Mouse (Mus musculus): ENCODE data around the gene Wdr5b. TPM values are rescaled to one million over a fixed set of nuclear protein-coding genes. Genes with fewer than 3 reads are reported as not detected.
"Not testable (repeated sequence)": the region's sequence is repeated elsewhere in the genome, so short reads cannot be mapped to it uniquely, and the experiment has no call there.

The Wdr5b gene
- polyA plus RNA-seq, 1 experiment from 2014 or later, result 13.0 TPM

- no peak overlapping the region for H3K4me3 ChIP-seq (ENCODE audit: low read depth, low read length)
- no peak overlapping the region for H3K27ac ChIP-seq (ENCODE audit: low read length)
- H3K9ac ChIP-seq (ENCODE audit: low read depth, low read length), result no peak overlapping the region
- H3K36me3 ChIP-seq (ENCODE audit: control insufficient read depth, insufficient read depth, low read length), result peaks cover 14% of the 10 kb centered on the region
- peaks cover 18% of the 10 kb centered on the region for H3K4me1 ChIP-seq (ENCODE audit: control insufficient read depth, insufficient read depth, low read length)
- WGBS, result 91% methylated on average over 4 of the region's 4 CpGs
- no peaks in the 10 kb centered on the region for H3K27me3 ChIP-seq (ENCODE audit: control insufficient read depth, insufficient read depth, low read depth, low read length)
- no peak overlapping the region for H3K4me2 ChIP-seq (ENCODE audit: low read length)
- no peak for ATAC-seq
- H3K9me3 ChIP-seq (replicated peaks; ENCODE audit: control insufficient read depth, low read length, poor library complexity, severe bottlenecking), result no peaks in the 10 kb centered on the region
These were observed 3.0 kb downstream of the Wdr5b start for GRCm38 (mm10) chr16:36043964-36044363.

- Histone ChIP-seq H3K9ac (ENCODE audit: low read depth, low read length) (no peak overlapping the region), H3K36me3 (ENCODE audit: control insufficient read depth, insufficient read depth, low read length) (peaks cover 19% of the 10 kb centered on the region), H3K9me3 (replicated peaks; ENCODE audit: control insufficient read depth, low read length, poor library complexity, severe bottlenecking) (no peaks in the 10 kb centered on the region), H3K27me3 (ENCODE audit: control insufficient read depth, insufficient read depth, low read depth, low read length) (no peaks in the 10 kb centered on the region), H3K4me1 (ENCODE audit: control insufficient read depth, insufficient read depth, low read length) (peaks cover 4% of the 10 kb centered on the region), H3K4me2 (ENCODE audit: low read length) (no peak overlapping the region), H3K27ac (ENCODE audit: low read length) (no peak overlapping the region), H3K4me3 (ENCODE audit: low read depth, low read length) (no peak overlapping the region)
- ATAC-seq, result no peak
- WGBS, result 94% methylated on average over 4 of the region's 4 CpGs
These were observed 6.5 kb downstream of the Wdr5b start for GRCm38 (mm10) chr16:36047538-36047937.

- no peak overlapping the region for H3K9ac ChIP-seq (ENCODE audit: low read depth, low read length)
- H3K4me3 ChIP-seq (ENCODE audit: low read depth, low read length), result no peak overlapping the region
- H3K4me2 ChIP-seq (ENCODE audit: low read length), result no peak overlapping the region
- ATAC-seq, result no peak
- no peak overlapping the region for H3K27ac ChIP-seq (ENCODE audit: low read length)
- no peaks in the 10 kb centered on the region for H3K9me3 ChIP-seq (replicated peaks; ENCODE audit: control insufficient read depth, low read length, poor library complexity, severe bottlenecking)
- no peaks in the 10 kb centered on the region for H3K4me1 ChIP-seq (ENCODE audit: control insufficient read depth, insufficient read depth, low read length)
- WGBS, result 94% methylated on average over 6 of the region's 6 CpGs
- H3K27me3 ChIP-seq (ENCODE audit: control insufficient read depth, insufficient read depth, low read depth, low read length), result no peaks in the 10 kb centered on the region
- peaks cover 13% of the 10 kb centered on the region for H3K36me3 ChIP-seq (ENCODE audit: control insufficient read depth, insufficient read depth, low read length)
These were observed 10.5 kb downstream of the Wdr5b start for GRCm38 (mm10) chr16:36051491-36051890.

- Histone ChIP-seq H3K4me3 (ENCODE audit: low read depth, low read length) (no peak overlapping the region), H3K36me3 (ENCODE audit: control insufficient read depth, insufficient read depth, low read length) (peaks cover 8% of the 10 kb centered on the region; the same call in 1 of the 2 replicates), H3K4me1 (ENCODE audit: control insufficient read depth, insufficient read depth, low read length) (no peaks in the 10 kb centered on the region), H3K27ac (ENCODE audit: low read length) (no peak overlapping the region), H3K9ac (ENCODE audit: low read depth, low read length) (no peak overlapping the region), H3K9me3 (replicated peaks; ENCODE audit: control insufficient read depth, low read length, poor library complexity, severe bottlenecking) (no peaks in the 10 kb centered on the region), H3K4me2 (ENCODE audit: low read length) (no peak overlapping the region), H3K27me3 (ENCODE audit: control insufficient read depth, insufficient read depth, low read depth, low read length) (no peaks in the 10 kb centered on the region)
- no peak for ATAC-seq
- WGBS, result 90% methylated on average over 6 of the region's 6 CpGs
These were observed 12.7 kb downstream of the Wdr5b start for GRCm38 (mm10) chr16:36053524-36054275.

DNA sequence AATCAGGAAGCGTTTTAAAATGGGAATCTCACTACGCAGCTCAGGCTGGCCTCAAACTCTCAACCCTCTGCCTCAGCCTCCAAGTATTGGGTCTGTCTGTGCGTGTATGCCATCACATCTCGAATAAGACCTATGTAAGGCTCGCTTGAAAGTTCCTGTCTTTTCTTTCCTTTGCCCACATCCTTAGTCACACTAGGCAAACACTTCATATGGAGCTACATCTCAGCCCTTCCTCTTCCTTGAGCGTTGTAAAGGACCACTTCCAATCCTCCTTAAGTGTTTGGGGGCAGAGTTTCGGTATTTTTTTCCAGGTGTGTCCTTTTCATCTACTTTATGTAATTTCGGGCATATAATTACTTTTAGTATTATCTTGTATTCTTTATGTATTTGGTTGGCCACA is 13.9 kb downstream of the Wdr5b start:
- no peak for ATAC-seq
- WGBS, result 94% methylated on average over 8 of the region's 8 CpGs
- no peaks in the 10 kb centered on the region for H3K27me3 ChIP-seq (ENCODE audit: control insufficient read depth, insufficient read depth, low read depth, low read length)

GRCm38 (mm10) chr16:36056416-36056815 is 15.4 kb downstream of the Wdr5b start:
- WGBS, result 88% methylated on average over 11 of the region's 11 CpGs

More for the DNA sequence above, 13.9 kb downstream of the Wdr5b start:
- Histone ChIP-seq H3K9ac (ENCODE audit: low read depth, low read length) (no peak overlapping the region), H3K27ac (ENCODE audit: low read length) (no peak overlapping the region), H3K36me3 (ENCODE audit: control insufficient read depth, insufficient read depth, low read length) (peaks cover 6% of the 10 kb centered on the region; the same call in 1 of the 2 replicates), H3K4me3 (ENCODE audit: low read depth, low read length) (no peak overlapping the region), H3K9me3 (replicated peaks; ENCODE audit: control insufficient read depth, low read length, poor library complexity, severe bottlenecking) (no peaks in the 10 kb centered on the region), H3K4me1 (ENCODE audit: control insufficient read depth, insufficient read depth, low read length) (no peaks in the 10 kb centered on the region), H3K4me2 (ENCODE audit: low read length) (no peak overlapping the region)

DNA sequence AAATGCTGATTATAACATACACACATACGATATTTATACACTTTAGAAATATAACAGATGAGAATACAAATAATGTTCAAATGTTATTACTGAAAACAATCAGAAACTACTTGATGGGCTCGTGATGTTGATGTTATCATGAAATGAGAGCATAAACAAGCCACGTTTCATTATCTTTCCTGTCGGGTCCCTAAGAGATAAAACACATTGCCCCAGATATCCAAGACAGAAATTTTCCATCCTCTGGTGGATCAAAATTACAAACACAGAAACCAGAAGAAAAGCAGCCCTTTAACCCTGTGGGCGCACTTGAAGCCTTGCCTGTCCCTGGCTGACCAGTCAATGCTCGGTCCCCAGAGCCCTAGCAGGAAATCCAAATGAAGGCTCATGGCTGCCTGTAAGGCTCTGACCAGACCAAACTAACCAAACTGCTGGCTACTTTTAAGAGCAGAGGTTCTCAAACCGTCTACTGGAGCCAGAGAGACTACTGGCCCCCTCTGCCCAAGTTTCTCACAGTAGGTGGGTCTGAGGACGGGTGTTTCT is 17.0 kb downstream of the Wdr5b start:
- H3K9ac ChIP-seq (ENCODE audit: low read depth, low read length), result no peak overlapping the region
- no peak for ATAC-seq
- no peaks in the 10 kb centered on the region for H3K4me1 ChIP-seq (ENCODE audit: control insufficient read depth, insufficient read depth, low read length)
- H3K27me3 ChIP-seq (ENCODE audit: control insufficient read depth, insufficient read depth, low read depth, low read length), result no peaks in the 10 kb centered on the region
- H3K27ac ChIP-seq (ENCODE audit: low read length), result no peak overlapping the region
- WGBS, result 87% methylated on average over 8 of the region's 8 CpGs
- H3K36me3 ChIP-seq (ENCODE audit: control insufficient read depth, insufficient read depth, low read length), result no peaks in the 10 kb centered on the region
- H3K4me2 ChIP-seq (ENCODE audit: low read length), result no peak overlapping the region
- H3K4me3 ChIP-seq (ENCODE audit: low read depth, low read length), result no peak overlapping the region
- no peaks in the 10 kb centered on the region for H3K9me3 ChIP-seq (replicated peaks; ENCODE audit: control insufficient read depth, low read length, poor library complexity, severe bottlenecking)

More at GRCm38 (mm10) chr16:36056416-36056815, 15.4 kb downstream of the Wdr5b start:
- Histone ChIP-seq H3K36me3 (ENCODE audit: control insufficient read depth, insufficient read depth, low read length) (no peaks in the 10 kb centered on the region), H3K4me1 (ENCODE audit: control insufficient read depth, insufficient read depth, low read length) (no peaks in the 10 kb centered on the region), H3K9ac (ENCODE audit: low read depth, low read length) (no peak overlapping the region), H3K27ac (ENCODE audit: low read length) (no peak overlapping the region), H3K27me3 (ENCODE audit: control insufficient read depth, insufficient read depth, low read depth, low read length) (no peaks in the 10 kb centered on the region), H3K9me3 (replicated peaks; ENCODE audit: control insufficient read depth, low read length, poor library complexity, severe bottlenecking) (no peaks in the 10 kb centered on the region), H3K4me3 (ENCODE audit: low read depth, low read length) (no peak overlapping the region), H3K4me2 (ENCODE audit: low read length) (no peak overlapping the region)
- ATAC-seq, result no peak

GRCm38 (mm10) chr16:36062534-36062933 is 21.5 kb downstream of the Wdr5b start:
- not testable (repeated sequence) for H3K27ac ChIP-seq (ENCODE audit: low read length); H3K9me3 ChIP-seq (replicated peaks; ENCODE audit: control insufficient read depth, low read length, poor library complexity, severe bottlenecking); H3K4me1 ChIP-seq (ENCODE audit: control insufficient read depth, insufficient read depth, low read length); H3K27me3 ChIP-seq (ENCODE audit: control insufficient read depth, insufficient read depth, low read depth, low read length); H3K9ac ChIP-seq (ENCODE audit: low read depth, low read length); ATAC-seq; H3K4me3 ChIP-seq (ENCODE audit: low read depth, low read length); H3K36me3 ChIP-seq (ENCODE audit: control insufficient read depth, insufficient read depth, low read length); H3K4me2 ChIP-seq (ENCODE audit: low read length)
- 75% methylated on average over 1 of the region's 1 CpGs for WGBS

GRCm38 (mm10) chr16:36063315-36063714 is 22.3 kb downstream of the Wdr5b start:
- H3K36me3 ChIP-seq (ENCODE audit: control insufficient read depth, insufficient read depth, low read length), result no peaks in the 10 kb centered on the region
- H3K4me3 ChIP-seq (ENCODE audit: low read depth, low read length), result no peak overlapping the region
- H3K27me3 ChIP-seq (ENCODE audit: control insufficient read depth, insufficient read depth, low read depth, low read length), result no peaks in the 10 kb centered on the region
- H3K4me2 ChIP-seq (ENCODE audit: low read length), result no peak overlapping the region
- 59% methylated on average over 2 of the region's 2 CpGs for WGBS
- peaks cover under 1% of the 10 kb centered on the region; the same call in 1 of the 2 replicates for H3K4me1 ChIP-seq (ENCODE audit: control insufficient read depth, insufficient read depth, low read length)
- H3K9ac ChIP-seq (ENCODE audit: low read depth, low read length), result no peak overlapping the region
- no peaks in the 10 kb centered on the region for H3K9me3 ChIP-seq (replicated peaks; ENCODE audit: control insufficient read depth, low read length, poor library complexity, severe bottlenecking)
- no peak for ATAC-seq
- H3K27ac ChIP-seq (ENCODE audit: low read length), result no peak overlapping the region

All from midbrain, embryonic 16.5 days (tissue).